Mouse (Mus musculus): ENCODE measurements at regions not wholly inside any gene's neighbourhood (a gene's known extent, or its start where the extent isn't known, plus 50 kb on each side); places are given as distances from the start of the nearest gene placed in this dataset.

DNA sequence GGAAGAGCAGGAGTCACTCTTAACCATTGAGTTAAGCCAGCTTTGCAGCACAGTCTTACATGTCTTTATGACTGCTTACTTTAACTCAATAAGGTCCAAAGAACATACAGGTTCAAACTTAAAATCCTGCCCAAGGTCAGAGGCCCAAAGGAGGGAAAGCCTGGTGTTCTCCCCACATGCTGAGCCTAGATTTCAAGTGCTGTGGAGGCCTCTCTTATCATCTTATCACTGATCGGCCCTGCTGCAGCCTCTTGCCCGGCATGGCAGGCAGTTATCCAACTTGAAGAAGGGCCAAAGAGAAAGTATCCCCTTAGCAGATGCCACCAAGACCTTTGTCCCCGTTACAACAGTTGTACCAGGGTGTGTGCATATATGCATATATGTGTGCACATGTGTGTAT lies 170.0 kb upstream of the Dynlrb2 start:
- TF ChIP-seq EP300 (IDR thresholded peaks at IDR 0.05; ENCODE audit: low read depth), result no peak
- TF ChIP-seq CTCF (IDR thresholded peaks at IDR 0.05; ENCODE audit: low read depth), result no peak
